Mouse (Mus musculus): ENCODE measurements around the gene Retnlb. TPM values are rescaled to one million over a fixed set of nuclear protein-coding genes. Genes with fewer than 3 reads are reported as not detected.

Retnlb gene
- polyA plus RNA-seq, 1 experiment from 2014 or later, result not detected

DNA sequence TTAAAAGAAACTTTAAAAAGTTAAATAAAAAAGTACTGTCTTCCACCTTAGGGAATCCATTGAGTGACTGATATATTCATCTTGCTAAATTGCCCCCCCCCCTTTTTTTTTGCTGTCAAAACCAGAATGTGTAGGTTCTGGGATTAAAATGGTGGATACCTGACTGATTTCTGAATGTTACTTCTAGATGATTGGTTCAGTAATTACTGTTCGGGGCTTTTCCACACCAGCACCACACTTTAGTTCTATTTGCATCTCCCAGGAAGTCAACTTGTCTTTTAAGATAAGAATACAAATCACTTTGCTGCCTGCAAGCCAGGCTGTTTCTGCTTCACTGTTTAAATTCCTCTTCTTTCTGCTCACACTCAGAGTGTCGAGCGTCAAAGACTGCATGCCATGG lies 18.4 kb upstream of the Retnlb start:
- 20% methylated on average over 3 of the region's 3 CpGs for WGBS (ENCODE audit: insufficient replicate concordance)
- no peaks in the 10 kb centered on the region for H3K27me3 ChIP-seq (ENCODE audit: insufficient read depth, low read length)
- H3K4me1 ChIP-seq (ENCODE audit: insufficient read depth), result no peaks in the 10 kb centered on the region
- ATAC-seq (no peak), DNase-seq (no peak)
- H3K9ac ChIP-seq (replicated peaks), result no peak overlapping the region
- no peak overlapping the region for H3K4me2 ChIP-seq (ENCODE audit: low read depth, low read length)
- no peak for TF ChIP-seq CTCF (IDR thresholded peaks at IDR 0.05; ENCODE audit: low read depth)
- no peak for TF ChIP-seq EP300 (IDR thresholded peaks at IDR 0.05; ENCODE audit: low read depth)
- H3K9me3 ChIP-seq (ENCODE audit: low read length), result no peaks in the 10 kb centered on the region
- no peak overlapping the region for H3K4me3 ChIP-seq (ENCODE audit: low read depth, low read length)
- H3K36me3 ChIP-seq (replicated peaks; ENCODE audit: insufficient read depth, low read length), result no peaks in the 10 kb centered on the region
- no peak overlapping the region for H3K27ac ChIP-seq (ENCODE audit: low read depth)

DNA sequence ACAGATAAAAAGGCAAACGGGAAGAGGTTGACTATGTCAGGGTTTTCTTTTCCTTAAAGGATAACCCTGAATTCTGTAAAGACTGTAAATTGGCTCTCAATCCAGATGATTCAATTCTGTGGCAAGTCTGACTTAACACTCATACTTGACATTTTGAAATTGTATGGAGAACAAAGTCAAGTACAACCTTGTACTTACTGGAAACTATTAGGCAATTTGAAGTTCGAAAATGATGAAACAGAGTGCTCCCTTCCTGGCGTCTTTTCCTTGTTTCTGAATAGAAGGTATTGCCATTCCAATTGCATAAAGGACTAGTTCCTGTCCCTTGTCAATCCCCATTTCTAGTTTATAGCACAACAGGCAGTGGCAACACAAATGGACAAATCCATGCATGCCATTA lies 17.2 kb upstream of the Retnlb start:
- H3K4me1 ChIP-seq (ENCODE audit: insufficient read depth), result no peaks in the 10 kb centered on the region
- no peaks in the 10 kb centered on the region for H3K36me3 ChIP-seq (replicated peaks; ENCODE audit: insufficient read depth, low read length)
- H3K27me3 ChIP-seq (ENCODE audit: insufficient read depth, low read length), result no peaks in the 10 kb centered on the region
- H3K9ac ChIP-seq (replicated peaks), result no peak overlapping the region
- no peak for DNase-seq
- no peak overlapping the region for H3K27ac ChIP-seq (ENCODE audit: low read depth)
- ATAC-seq, result no peak
- H3K9me3 ChIP-seq (ENCODE audit: low read length), result no peaks in the 10 kb centered on the region
- no peak overlapping the region for H3K4me2 ChIP-seq (ENCODE audit: low read depth, low read length)
- 67% methylated on average over 3 of the region's 3 CpGs for WGBS (ENCODE audit: insufficient replicate concordance)
- TF ChIP-seq EP300 (IDR thresholded peaks at IDR 0.05; ENCODE audit: low read depth) (peak; percentile 51; the same call in 1 of the 2 replicates), CTCF (IDR thresholded peaks at IDR 0.05; ENCODE audit: low read depth) (no peak)
- H3K4me3 ChIP-seq (ENCODE audit: low read depth, low read length), result no peak overlapping the region

GRCm38 (mm10) chr16:48800906-48801305 lies 15.8 kb upstream of the Retnlb start:
- TF ChIP-seq EP300 (IDR thresholded peaks at IDR 0.05; ENCODE audit: low read depth), result no peak
- Histone ChIP-seq H3K27ac (ENCODE audit: low read depth) (no peak overlapping the region), H3K36me3 (replicated peaks; ENCODE audit: insufficient read depth, low read length) (no peaks in the 10 kb centered on the region), H3K9me3 (ENCODE audit: low read length) (no peaks in the 10 kb centered on the region), H3K27me3 (ENCODE audit: insufficient read depth, low read length) (no peaks in the 10 kb centered on the region), H3K4me2 (ENCODE audit: low read depth, low read length) (no peak overlapping the region), H3K9ac (replicated peaks) (no peak overlapping the region), H3K4me3 (ENCODE audit: low read depth, low read length) (no peak overlapping the region), H3K4me1 (ENCODE audit: insufficient read depth) (no peaks in the 10 kb centered on the region)
- ATAC-seq (no peak), DNase-seq (no peak)
- 82% methylated on average over 2 of the region's 2 CpGs for WGBS (ENCODE audit: insufficient replicate concordance)

GRCm38 (mm10) chr16:48805412-48805811 lies 11.2 kb upstream of the Retnlb start:
- TF ChIP-seq CTCF (IDR thresholded peaks at IDR 0.05; ENCODE audit: low read depth), result no peak
- TF ChIP-seq EP300 (IDR thresholded peaks at IDR 0.05; ENCODE audit: low read depth), result no peak
- WGBS (ENCODE audit: insufficient replicate concordance), result 59% methylated on average over 1 of the region's 1 CpGs
- DNase-seq, result no peak
- no peak overlapping the region for H3K27ac ChIP-seq (ENCODE audit: low read depth)
- H3K27me3 ChIP-seq (ENCODE audit: insufficient read depth, low read length), result no peaks in the 10 kb centered on the region
- no peak overlapping the region for H3K4me2 ChIP-seq (ENCODE audit: low read depth, low read length)
- H3K9me3 ChIP-seq (ENCODE audit: low read length), result no peaks in the 10 kb centered on the region
- ATAC-seq, result no peak
- no peaks in the 10 kb centered on the region for H3K36me3 ChIP-seq (replicated peaks; ENCODE audit: insufficient read depth, low read length)
- no peak overlapping the region for H3K9ac ChIP-seq (replicated peaks)
- no peak overlapping the region for H3K4me3 ChIP-seq (ENCODE audit: low read depth, low read length)
- H3K4me1 ChIP-seq (ENCODE audit: insufficient read depth), result no peaks in the 10 kb centered on the region

- TF ChIP-seq CTCF (IDR thresholded peaks at IDR 0.05; ENCODE audit: low read depth) (no peak), EP300 (IDR thresholded peaks at IDR 0.05; ENCODE audit: low read depth) (no peak)
- Histone ChIP-seq H3K9ac (replicated peaks) (no peak overlapping the region), H3K27ac (ENCODE audit: low read depth) (no peak overlapping the region), H3K9me3 (ENCODE audit: low read length) (no peaks in the 10 kb centered on the region), H3K4me1 (ENCODE audit: insufficient read depth) (no peaks in the 10 kb centered on the region), H3K27me3 (ENCODE audit: insufficient read depth, low read length) (no peaks in the 10 kb centered on the region), H3K4me2 (ENCODE audit: low read depth, low read length) (no peak overlapping the region), H3K36me3 (replicated peaks; ENCODE audit: insufficient read depth, low read length) (no peaks in the 10 kb centered on the region), H3K4me3 (ENCODE audit: low read depth, low read length) (no peak overlapping the region)
- DNase-seq (no peak), ATAC-seq (no peak)
- 41% methylated on average over 1 of the region's 1 CpGs for WGBS (ENCODE audit: insufficient replicate concordance)
Measured at GRCm38 (mm10) chr16:48806521-48806920, 10.1 kb upstream of the Retnlb start.

- ATAC-seq (no peak), DNase-seq (no peak)
- WGBS (ENCODE audit: insufficient replicate concordance), result 42% methylated on average over 2 of the region's 2 CpGs
Measured at GRCm38 (mm10) chr16:48809374-48809773, 7.3 kb upstream of the Retnlb start.

GRCm38 (mm10) chr16:48811881-48812436 lies 4.7 kb upstream of the Retnlb start:
- no peaks in the 10 kb centered on the region for H3K4me1 ChIP-seq (ENCODE audit: insufficient read depth)
- no peak overlapping the region for H3K9ac ChIP-seq (replicated peaks)
- ATAC-seq, result peak; percentile 36; the same call in 1 of the 2 replicates
- H3K36me3 ChIP-seq (replicated peaks; ENCODE audit: insufficient read depth, low read length), result no peaks in the 10 kb centered on the region
- no peak for TF ChIP-seq EP300 (IDR thresholded peaks at IDR 0.05; ENCODE audit: low read depth)
- no peak for TF ChIP-seq CTCF (IDR thresholded peaks at IDR 0.05; ENCODE audit: low read depth)
- H3K4me2 ChIP-seq (ENCODE audit: low read depth, low read length), result no peak overlapping the region
- 59% methylated on average over 7 of the region's 7 CpGs for WGBS (ENCODE audit: insufficient replicate concordance)
- DNase-seq, result no peak
- no peak overlapping the region for H3K4me3 ChIP-seq (ENCODE audit: low read depth, low read length)
- H3K27ac ChIP-seq (ENCODE audit: low read depth), result no peak overlapping the region
- H3K9me3 ChIP-seq (ENCODE audit: low read length), result no peaks in the 10 kb centered on the region
- H3K27me3 ChIP-seq (ENCODE audit: insufficient read depth, low read length), result no peaks in the 10 kb centered on the region

More at GRCm38 (mm10) chr16:48809374-48809773, 7.3 kb upstream of the Retnlb start:
- no peak overlapping the region for H3K4me2 ChIP-seq (ENCODE audit: low read depth, low read length)
- H3K9me3 ChIP-seq (ENCODE audit: low read length), result no peaks in the 10 kb centered on the region
- H3K4me3 ChIP-seq (ENCODE audit: low read depth, low read length), result no peak overlapping the region
- no peaks in the 10 kb centered on the region for H3K36me3 ChIP-seq (replicated peaks; ENCODE audit: insufficient read depth, low read length)
- TF ChIP-seq CTCF (IDR thresholded peaks at IDR 0.05; ENCODE audit: low read depth) (peak; percentile 40), EP300 (IDR thresholded peaks at IDR 0.05; ENCODE audit: low read depth) (no peak)
- no peaks in the 10 kb centered on the region for H3K27me3 ChIP-seq (ENCODE audit: insufficient read depth, low read length)
- no peak overlapping the region for H3K9ac ChIP-seq (replicated peaks)
- H3K27ac ChIP-seq (ENCODE audit: low read depth), result no peak overlapping the region
- H3K4me1 ChIP-seq (ENCODE audit: insufficient read depth), result no peaks in the 10 kb centered on the region

Data from liver, postnatal 0 days (tissue).